Mouse (Mus musculus): Measurements from ENCODE around the gene Slc30a10.

DNA sequence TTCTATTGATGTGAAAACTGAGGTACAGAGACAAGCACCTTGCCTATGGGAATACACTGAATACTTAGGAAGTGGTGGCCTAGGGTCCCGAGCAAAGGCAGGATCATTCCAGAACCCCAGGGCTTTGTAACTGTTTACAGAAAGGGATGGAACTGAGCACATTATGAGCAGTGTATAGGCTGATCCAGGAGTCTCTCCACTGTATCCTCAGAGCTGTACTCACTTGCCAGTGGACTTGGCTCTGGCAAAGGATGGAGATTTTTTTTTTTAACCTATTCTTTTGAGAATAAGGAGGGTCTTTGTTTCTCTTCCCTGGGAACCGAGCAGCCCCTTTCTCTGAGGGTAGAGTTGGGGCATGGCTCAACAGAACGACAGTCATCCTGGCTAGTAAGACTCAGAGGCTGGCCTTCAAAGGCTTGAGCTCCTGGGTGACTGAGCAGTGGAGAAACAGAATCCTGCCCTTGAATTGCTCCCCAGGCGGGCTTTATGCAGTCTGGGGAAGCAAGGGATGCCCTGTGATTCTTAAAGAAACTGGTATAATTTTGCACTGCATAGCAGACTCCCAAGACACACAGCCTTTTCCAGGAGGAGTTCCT lies 38.9 kb downstream of the Slc30a10 start:
- no peak for TF ChIP-seq CTCF (IDR thresholded peaks at IDR 0.05)
- no peak for TF ChIP-seq EP300 (IDR thresholded peaks at IDR 0.05)
